Mouse (Mus musculus): ENCODE results near the gene Pigp. TPM values are rescaled to one million over a fixed set of nuclear protein-coding genes. Genes with fewer than 3 reads are reported as not detected.

The Pigp gene
- polyA plus RNA-seq, 1 experiment from 2014 or later = 220 TPM

GRCm38 (mm10) chr16:94363814-94364213 lies 7.8 kb downstream of the Pigp start:
- no peak for DNase-seq (ENCODE audit: low spot score)
- no peak overlapping the region for H3K27ac ChIP-seq
- H3K9me3 ChIP-seq (replicated peaks; ENCODE audit: low read length) = no peaks in the 10 kb centered on the region
- no peaks in the 10 kb centered on the region for H3K36me3 ChIP-seq (ENCODE audit: insufficient read depth, low read length)
- peaks cover 9% of the 10 kb centered on the region; the same call in 1 of the 2 replicates for H3K4me1 ChIP-seq (replicated peaks; ENCODE audit: insufficient read depth, low read length)
- ATAC-seq (replicated peaks; ENCODE audit: low FRiP score, low read depth) = no peak
- no peak for TF ChIP-seq CTCF (IDR thresholded peaks at IDR 0.05; ENCODE audit: low read depth)
- H3K4me3 ChIP-seq (replicated peaks; ENCODE audit: low read depth, low read length) = no peak overlapping the region
- no peak overlapping the region for H3K4me2 ChIP-seq (ENCODE audit: low read length)
- 92% methylated on average over 4 of the region's 4 CpGs for WGBS
- H3K9ac ChIP-seq (ENCODE audit: low read depth, low read length) = no peak overlapping the region
- no peaks in the 10 kb centered on the region for H3K27me3 ChIP-seq (ENCODE audit: insufficient read depth, low read length)

GRCm38 (mm10) chr16:94362174-94362873 lies 9.3 kb downstream of the Pigp start:
- Histone ChIP-seq H3K27me3 (ENCODE audit: insufficient read depth, low read length) (no peaks in the 10 kb centered on the region), H3K4me3 (replicated peaks; ENCODE audit: low read depth, low read length) (no peak overlapping the region), H3K4me1 (replicated peaks; ENCODE audit: insufficient read depth, low read length) (0 out of 2 replicates have a peak, but pooled peaks cover 6% of the 10 kb centered on the region), H3K4me2 (ENCODE audit: low read length) (no peak overlapping the region), H3K9me3 (replicated peaks; ENCODE audit: low read length) (no peaks in the 10 kb centered on the region), H3K27ac (no peak overlapping the region), H3K9ac (ENCODE audit: low read depth, low read length) (no peak overlapping the region), H3K36me3 (ENCODE audit: insufficient read depth, low read length) (no peaks in the 10 kb centered on the region)
- no peak for ATAC-seq (replicated peaks; ENCODE audit: low FRiP score, low read depth)
- WGBS = 47% methylated on average over 10 of the region's 10 CpGs
- TF ChIP-seq CTCF (IDR thresholded peaks at IDR 0.05; ENCODE audit: low read depth) = no peak
- peak; percentile 32 for DNase-seq (ENCODE audit: low spot score)

GRCm38 (mm10) chr16:94360578-94361350 lies 10.9 kb downstream of the Pigp start:
- no peak overlapping the region for H3K4me2 ChIP-seq (ENCODE audit: low read length)
- H3K27ac ChIP-seq = no peak overlapping the region
- no peak for DNase-seq (ENCODE audit: low spot score)

GRCm38 (mm10) chr16:94358091-94358490 lies 13.6 kb downstream of the Pigp start:
- DNase-seq (ENCODE audit: low spot score) (no peak), ATAC-seq (replicated peaks; ENCODE audit: low FRiP score, low read depth) (no peak)
- TF ChIP-seq CTCF (IDR thresholded peaks at IDR 0.05; ENCODE audit: low read depth) = no peak
- Histone ChIP-seq H3K27me3 (ENCODE audit: insufficient read depth, low read length) (no peaks in the 10 kb centered on the region), H3K36me3 (ENCODE audit: insufficient read depth, low read length) (no peaks in the 10 kb centered on the region), H3K9ac (ENCODE audit: low read depth, low read length) (no peak overlapping the region), H3K4me1 (replicated peaks; ENCODE audit: insufficient read depth, low read length) (0 out of 2 replicates have a peak, but pooled peaks cover 6% of the 10 kb centered on the region), H3K4me2 (ENCODE audit: low read length) (no peak overlapping the region), H3K9me3 (replicated peaks; ENCODE audit: low read length) (no peaks in the 10 kb centered on the region), H3K27ac (no peak overlapping the region), H3K4me3 (replicated peaks; ENCODE audit: low read depth, low read length) (no peak overlapping the region)
- WGBS = 78% methylated on average over 3 of the region's 3 CpGs

More at GRCm38 (mm10) chr16:94360578-94361350, 10.9 kb downstream of the Pigp start:
- 83% methylated on average over 13 of the region's 13 CpGs for WGBS
- H3K27me3 ChIP-seq (ENCODE audit: insufficient read depth, low read length) = no peaks in the 10 kb centered on the region
- H3K36me3 ChIP-seq (ENCODE audit: insufficient read depth, low read length) = no peaks in the 10 kb centered on the region
- 0 out of 2 replicates have a peak, but pooled peaks cover 6% of the 10 kb centered on the region for H3K4me1 ChIP-seq (replicated peaks; ENCODE audit: insufficient read depth, low read length)
- H3K9me3 ChIP-seq (replicated peaks; ENCODE audit: low read length) = no peaks in the 10 kb centered on the region
- H3K4me3 ChIP-seq (replicated peaks; ENCODE audit: low read depth, low read length) = no peak overlapping the region
- H3K9ac ChIP-seq (ENCODE audit: low read depth, low read length) = no peak overlapping the region
- TF ChIP-seq CTCF (IDR thresholded peaks at IDR 0.05; ENCODE audit: low read depth) = no peak
- ATAC-seq (replicated peaks; ENCODE audit: low FRiP score, low read depth) = no peak

- H3K27ac ChIP-seq = no peak overlapping the region
- H3K4me3 ChIP-seq (replicated peaks; ENCODE audit: low read depth, low read length) = no peak overlapping the region
- H3K9me3 ChIP-seq (replicated peaks; ENCODE audit: low read length) = no peaks in the 10 kb centered on the region
- no peak for ATAC-seq (replicated peaks; ENCODE audit: low FRiP score, low read depth)
- no peaks in the 10 kb centered on the region for H3K27me3 ChIP-seq (ENCODE audit: insufficient read depth, low read length)
- no peaks in the 10 kb centered on the region for H3K4me1 ChIP-seq (replicated peaks; ENCODE audit: insufficient read depth, low read length)
- no peaks in the 10 kb centered on the region for H3K36me3 ChIP-seq (ENCODE audit: insufficient read depth, low read length)
- WGBS = 71% methylated on average over 11 of the region's 11 CpGs
- DNase-seq (ENCODE audit: low spot score) = no peak
- H3K4me2 ChIP-seq (ENCODE audit: low read length) = no peak overlapping the region
- TF ChIP-seq CTCF (IDR thresholded peaks at IDR 0.05; ENCODE audit: low read depth) = no peak
- no peak overlapping the region for H3K9ac ChIP-seq (ENCODE audit: low read depth, low read length)
These were observed 14.7 kb downstream of the Pigp start for GRCm38 (mm10) chr16:94356776-94357494.

- no peak for TF ChIP-seq CTCF (IDR thresholded peaks at IDR 0.05; ENCODE audit: low read depth)
- H3K9ac ChIP-seq (ENCODE audit: low read depth, low read length) = no peak overlapping the region
- no peak for DNase-seq (ENCODE audit: low spot score)
- H3K4me2 ChIP-seq (ENCODE audit: low read length) = no peak overlapping the region
- H3K27ac ChIP-seq = no peak overlapping the region
- no peak overlapping the region for H3K4me3 ChIP-seq (replicated peaks; ENCODE audit: low read depth, low read length)
- H3K27me3 ChIP-seq (ENCODE audit: insufficient read depth, low read length) = no peaks in the 10 kb centered on the region
- ATAC-seq (replicated peaks; ENCODE audit: low FRiP score, low read depth) = no peak
- no peaks in the 10 kb centered on the region for H3K36me3 ChIP-seq (ENCODE audit: insufficient read depth, low read length)
- H3K4me1 ChIP-seq (replicated peaks; ENCODE audit: insufficient read depth, low read length) = no peaks in the 10 kb centered on the region
- H3K9me3 ChIP-seq (replicated peaks; ENCODE audit: low read length) = no peaks in the 10 kb centered on the region
- 58% methylated on average over 7 of the region's 7 CpGs for WGBS
These were observed 15.6 kb downstream of the Pigp start for GRCm38 (mm10) chr16:94356046-94356445.
